Mouse (Mus musculus) adrenal gland, postnatal 10 days (tissue): ENCODE data around the gene Vcan. TPM values are rescaled to one million over a fixed set of nuclear protein-coding genes. Genes with fewer than 3 reads are reported as not detected.

Experiments used
- DNase-seq: peaks from one replicate; pipeline ENCODE4 v3.0.0; 2021; ENCODE audit warnings: mixed read lengths
- total RNA-seq, 2 experiments: library from RNA; stranded (reverse); gene quantifications; 2 replicates each; pipeline ENCODE4 v1.2.3; 2021

Gene Vcan
- total RNA-seq, 2 experiments from 2014 or later: 14.4 to 16.1 TPM

DNA sequence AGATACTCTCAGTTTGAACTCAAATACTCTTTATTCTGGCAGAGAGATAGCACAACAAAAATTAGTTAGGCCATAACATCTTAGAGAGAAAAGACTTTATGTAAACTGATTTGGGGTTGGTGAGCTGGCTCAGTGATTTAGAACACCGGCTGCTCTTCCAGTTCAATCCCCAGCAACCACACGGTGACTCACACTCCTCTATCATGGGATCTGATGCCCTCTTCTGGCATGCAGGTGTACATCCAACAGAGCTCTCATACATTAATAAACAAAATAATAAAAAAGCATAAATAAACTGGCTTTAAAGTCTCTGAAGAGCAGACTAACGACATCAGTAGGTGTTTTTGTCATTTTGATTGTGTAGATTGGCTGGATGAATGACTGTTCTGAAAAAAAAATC, 21.8 kb downstream of the Vcan start:
- peak; percentile 12 for DNase-seq

DNA sequence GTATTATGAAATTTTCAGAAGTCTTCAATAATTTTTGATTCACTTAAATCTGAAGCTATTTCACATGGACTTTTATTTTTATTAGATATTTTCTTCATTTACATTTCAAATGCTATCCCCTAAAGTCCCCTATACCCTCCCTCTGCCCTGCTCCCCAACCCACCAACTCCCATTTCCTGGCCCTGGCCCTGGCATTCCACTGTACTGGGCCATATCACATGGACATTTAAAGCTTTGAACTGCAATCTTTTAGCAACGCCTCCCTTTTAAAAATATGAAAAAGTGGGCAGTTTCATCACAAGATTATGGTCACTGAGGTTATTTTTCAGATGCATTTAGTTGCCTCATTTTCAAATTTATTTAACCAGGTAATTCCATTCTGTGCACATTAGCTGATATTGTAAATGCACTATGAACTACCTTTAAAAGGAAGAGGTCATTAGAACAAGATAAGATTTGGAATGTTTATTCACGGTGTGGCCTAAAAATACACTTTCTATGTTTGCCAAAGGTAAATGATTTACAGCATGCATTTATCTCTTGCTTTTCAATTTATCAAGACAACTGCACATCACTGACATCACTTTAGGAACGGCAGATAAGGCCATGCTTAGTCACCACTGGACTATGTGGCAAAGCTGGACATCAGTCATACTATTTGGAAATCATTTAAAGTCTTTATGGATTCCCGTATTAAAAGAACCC, 32.7 kb downstream of the Vcan start:
- no peak for DNase-seq

GRCm38 (mm10) chr13:89708151-89708927, 34.0 kb downstream of the Vcan start:
- no peak for DNase-seq

DNA sequence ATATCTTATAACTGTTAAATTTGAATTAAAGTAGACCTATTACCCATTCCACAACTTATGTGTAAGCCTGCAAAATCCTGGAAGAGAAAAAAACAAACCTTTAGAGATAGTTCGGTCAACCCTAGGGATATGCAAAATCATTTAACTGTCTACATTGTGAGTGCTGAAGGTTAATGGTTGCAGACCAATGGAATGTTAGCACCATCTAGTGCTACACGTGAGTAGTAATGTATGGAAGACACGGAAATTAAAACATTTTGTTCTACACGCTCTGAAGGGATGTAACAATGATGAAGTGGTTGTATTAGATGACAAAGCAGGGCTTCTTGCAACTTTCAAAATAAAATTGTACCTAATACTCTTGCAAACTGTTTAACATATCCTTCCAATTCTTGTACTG, 39.9 kb downstream of the Vcan start:
- DNase-seq: no peak

- no peak for DNase-seq
These were observed 42.2 kb downstream of the Vcan start for GRCm38 (mm10) chr13:89699998-89700555.

DNA sequence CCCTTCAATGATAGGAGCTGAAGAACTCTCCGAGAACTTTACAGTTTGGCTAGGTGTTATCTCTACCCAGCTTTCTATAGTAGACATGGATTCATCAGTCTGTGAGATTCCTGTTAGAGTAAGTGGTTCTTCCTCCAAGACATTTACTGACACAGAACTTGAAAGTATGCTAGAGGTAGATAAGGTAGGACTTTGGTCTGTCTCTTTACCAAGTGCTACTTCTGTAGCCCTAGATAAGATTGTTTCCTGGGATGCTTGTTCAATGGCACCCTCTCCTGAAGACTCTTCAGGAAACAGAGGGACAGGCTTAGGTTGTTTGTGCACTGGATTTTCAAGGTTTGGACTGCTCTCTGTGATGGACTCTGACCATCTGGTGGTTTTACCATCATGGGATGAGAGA, 49.7 kb downstream of the Vcan start:
- DNase-seq: no peak

DNA sequence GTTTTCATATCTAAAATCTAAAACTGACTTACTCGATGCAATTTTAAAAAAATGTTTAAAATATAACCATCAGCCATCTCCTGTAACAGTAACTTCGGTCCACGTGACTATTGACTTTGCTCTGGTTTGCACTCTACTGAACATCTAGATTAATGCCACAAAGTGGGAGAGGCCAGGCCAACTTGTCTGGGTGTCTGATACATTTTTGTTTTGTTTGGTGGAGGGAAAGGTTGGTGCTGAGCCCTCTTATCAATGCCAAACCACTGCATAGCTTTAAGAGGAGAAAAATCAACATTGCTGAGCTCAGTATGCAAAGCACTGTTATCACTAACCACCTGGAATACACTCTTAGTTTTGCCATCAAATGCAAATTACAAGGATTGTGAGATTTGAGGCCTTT, 58.8 kb downstream of the Vcan start:
- no peak for DNase-seq

DNA sequence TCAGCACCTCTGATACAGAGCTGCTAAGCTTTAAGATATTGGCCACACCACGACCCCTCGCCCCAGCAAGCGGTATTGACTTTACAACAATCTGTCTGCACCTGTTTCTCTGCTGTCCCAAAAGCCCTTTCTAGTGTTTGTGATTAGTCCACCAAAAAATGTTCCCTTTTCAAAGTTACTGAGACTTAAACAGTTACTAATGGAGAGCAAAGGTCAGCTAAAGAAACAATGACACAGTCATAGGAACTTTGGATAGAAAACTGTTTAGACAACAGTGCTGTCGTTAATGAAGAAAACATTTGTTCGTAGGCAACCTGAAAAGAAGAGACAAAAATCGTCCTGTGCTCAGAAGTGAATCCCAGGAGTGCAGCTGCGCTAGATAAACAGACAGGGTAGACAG, 60.1 kb downstream of the Vcan start:
- DNase-seq: no peak

DNA sequence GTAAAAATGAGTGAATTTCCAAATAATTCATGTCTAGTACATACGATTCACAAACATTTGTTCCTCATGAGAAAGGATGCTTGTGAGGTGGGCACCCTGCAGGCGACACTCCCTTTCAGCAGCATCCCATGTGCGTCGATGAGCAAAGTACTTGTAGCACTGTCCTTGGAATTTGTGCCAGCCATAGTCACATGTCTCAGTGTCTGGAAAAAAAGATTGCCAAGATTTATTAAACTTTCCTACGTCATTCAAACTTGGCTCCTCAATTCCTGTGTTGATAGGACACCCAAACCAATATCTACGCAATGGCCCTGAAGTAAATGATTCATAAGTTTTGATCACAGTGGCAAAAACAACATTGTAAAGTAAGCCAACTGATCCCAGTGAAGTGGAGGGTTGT, 62.6 kb downstream of the Vcan start:
- DNase-seq: peak; percentile 34

GRCm38 (mm10) chr13:89670505-89670904, 71.8 kb downstream of the Vcan start:
- no peak for DNase-seq

DNA sequence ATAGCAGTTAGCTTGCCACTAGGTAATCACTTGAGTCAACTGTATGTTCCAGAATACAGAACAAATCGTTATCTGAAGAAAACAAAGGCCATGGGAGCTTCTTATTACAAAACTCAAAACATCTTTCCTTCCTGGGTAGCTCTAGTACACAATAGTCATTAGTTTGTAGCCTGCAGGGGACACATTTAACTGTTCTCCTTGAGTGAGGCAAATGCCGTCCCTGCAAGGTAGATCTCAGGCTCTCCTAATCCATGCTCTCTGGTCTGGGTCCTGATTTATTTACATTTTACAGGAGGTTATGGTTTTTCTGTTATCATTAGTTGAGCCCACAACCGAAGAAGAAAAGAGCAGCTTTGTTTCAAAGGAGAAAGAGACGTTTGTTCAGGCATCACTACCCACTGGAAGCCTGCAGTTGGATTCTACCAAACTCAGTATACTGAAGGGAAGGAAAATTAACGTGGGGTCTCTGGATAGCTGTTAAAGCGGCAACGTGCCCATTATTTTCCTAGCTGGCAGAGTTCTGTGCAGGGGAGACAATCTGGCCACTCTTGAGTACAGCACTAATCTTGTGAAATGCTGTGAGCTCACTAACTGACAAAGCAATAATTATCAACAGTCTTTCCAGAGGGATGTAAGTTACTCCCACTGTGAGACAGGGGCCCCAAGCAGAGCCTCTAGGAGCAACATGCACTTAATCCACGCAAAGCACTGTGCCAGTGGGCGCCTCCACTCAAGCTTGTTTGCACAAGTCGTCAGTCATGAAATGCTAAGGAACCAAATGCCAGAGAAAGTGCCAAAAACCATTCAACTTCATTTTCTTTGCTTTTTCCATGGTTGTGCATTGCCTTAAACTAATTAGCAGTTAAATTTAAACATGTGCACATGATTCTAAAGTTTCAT, 73.1 kb downstream of the Vcan start:
- DNase-seq: no peak

DNA sequence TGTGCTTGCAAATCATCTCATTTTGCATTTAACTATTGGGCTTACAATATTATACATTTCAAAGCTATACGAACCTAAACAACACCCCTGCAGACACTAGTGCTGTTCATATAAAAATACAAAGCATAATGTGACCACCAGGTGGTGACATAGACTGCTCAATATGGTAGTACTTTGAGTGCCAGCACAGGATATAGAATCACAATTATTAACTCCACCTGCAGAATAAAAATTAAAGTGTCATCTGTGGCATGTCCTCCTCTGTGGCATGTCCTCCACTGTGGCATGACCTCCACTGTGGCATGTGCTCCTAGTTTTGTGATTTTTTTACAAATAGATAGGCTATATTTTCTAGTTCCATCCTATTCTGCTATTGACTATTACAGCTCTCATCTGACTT, 74.2 kb downstream of the Vcan start:
- peak; percentile 39 for DNase-seq

GRCm38 (mm10) chr13:89661688-89662087, 80.6 kb downstream of the Vcan start:
- no peak for DNase-seq

DNA sequence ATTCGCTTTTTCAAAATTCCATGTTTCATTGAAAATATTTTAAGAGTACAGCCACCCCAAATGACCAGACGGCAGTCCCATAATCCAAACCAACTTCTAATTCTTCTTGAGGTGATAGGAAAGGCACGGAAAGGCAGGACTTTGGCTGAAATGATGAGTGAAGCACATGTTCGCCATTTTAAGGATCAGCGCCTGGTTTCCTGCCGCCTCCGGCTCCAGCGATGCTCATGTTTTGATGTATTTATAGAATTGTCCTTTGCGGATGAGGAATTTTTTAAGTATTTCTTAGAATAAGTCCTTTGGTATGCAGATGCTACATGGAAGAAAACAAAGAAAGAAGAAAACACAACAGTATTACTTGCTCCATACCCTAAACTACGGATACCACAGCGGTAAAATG, 85.3 kb downstream of the Vcan start:
- DNase-seq: no peak

GRCm38 (mm10) chr13:89653279-89653678, 89.0 kb downstream of the Vcan start:
- no peak for DNase-seq

- no peak for DNase-seq
These were observed 89.5 kb downstream of the Vcan start for GRCm38 (mm10) chr13:89652773-89653172.

DNA sequence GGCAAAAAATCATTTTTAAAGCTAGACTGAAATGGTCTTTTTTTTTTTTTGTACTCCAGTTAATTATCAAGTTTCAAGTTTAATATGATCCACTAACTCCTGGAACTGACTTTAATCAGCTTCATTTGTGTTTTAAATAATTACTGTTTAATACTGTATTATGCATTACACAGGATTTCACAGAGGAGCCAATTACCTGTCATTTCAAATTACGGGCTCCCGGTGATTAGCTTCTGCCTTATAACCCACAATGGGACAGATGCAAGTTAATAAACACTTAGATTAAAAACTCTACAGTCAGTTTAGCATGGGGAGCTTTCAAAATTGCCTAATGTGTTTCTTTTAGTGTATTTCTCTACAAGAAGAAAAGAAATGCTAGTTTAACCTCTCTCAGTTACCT, 96.7 kb downstream of the Vcan start:
- no peak for DNase-seq

GRCm38 (mm10) chr13:89637012-89637411, 105.3 kb downstream of the Vcan start:
- no peak for DNase-seq

DNA sequence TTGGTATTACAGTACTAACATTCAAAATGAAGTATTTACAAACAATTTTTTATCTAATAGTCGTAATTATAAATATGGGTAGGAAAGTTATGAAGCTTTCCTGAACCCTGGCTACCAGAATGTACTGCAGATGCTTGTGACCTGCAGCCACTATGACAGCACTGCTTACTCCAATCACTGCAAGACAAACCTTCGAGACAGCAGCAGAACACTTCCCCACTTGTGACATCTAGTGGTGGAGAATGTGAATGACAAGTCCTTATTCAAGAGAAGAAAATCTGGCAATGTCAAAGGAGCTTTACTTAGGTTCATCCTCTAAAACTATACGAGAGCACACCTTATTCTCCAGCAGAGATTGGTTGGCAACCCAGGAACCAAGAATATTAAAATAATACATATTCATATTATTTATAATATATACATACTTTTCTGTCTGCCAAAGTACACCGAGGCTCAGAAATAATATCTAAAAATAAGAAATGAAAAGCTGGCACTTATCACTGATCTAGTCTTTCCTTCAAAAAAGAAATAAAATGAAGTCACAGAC, 108.1 kb downstream of the Vcan start:
- DNase-seq: peak; percentile 34

DNA sequence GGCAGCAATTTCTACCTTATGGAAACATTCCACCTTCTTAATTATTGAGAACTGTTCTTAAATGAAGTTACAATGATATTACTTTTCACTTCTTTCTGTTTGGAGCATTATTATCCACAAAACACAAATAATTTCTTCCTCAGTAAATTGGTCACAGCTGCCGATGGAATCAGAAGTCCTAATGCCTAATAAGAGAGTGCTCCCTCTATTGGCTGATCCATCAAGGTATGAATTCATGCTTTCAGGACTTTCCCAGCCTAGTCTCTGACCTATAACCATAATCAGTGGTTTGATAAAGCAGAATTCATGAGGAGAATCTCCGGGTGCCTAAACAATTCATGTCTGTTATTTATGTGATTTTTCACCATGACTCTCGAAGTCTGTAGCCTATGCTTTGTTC, 123.2 kb downstream of the Vcan start:
- no peak for DNase-seq

DNA sequence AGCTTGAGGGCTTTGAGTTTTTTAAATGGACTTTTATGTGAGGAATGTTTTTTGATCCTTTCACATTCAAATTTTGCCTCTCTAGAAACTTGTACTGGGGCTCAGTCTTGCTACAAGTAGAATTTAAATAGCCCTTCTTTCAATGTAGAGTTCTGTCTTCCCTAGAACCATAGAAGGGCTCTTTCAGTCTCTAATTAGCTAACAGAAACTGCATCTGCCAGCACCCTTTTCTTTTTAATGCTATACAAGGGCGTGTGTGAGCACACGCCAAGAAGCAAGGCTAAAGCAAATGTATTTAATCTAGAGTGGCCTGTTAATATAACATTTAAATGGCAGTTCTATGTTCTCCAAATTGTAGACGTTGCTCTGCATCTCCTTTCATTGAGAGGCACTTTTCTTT, 134.9 kb downstream of the Vcan start:
- DNase-seq: no peak
